Mouse (Mus musculus) thymus, adult 2 months (tissue): ENCODE measurements around the gene Npc2.

Experiments used
- CTCF ChIP-seq: fragments of 200-500 bp; IDR thresholded peaks from 2 replicates; pipeline ENCODE4 v1.5.1; 2012; ENCODE audit warnings: mild to moderate bottlenecking, control low read depth, low read length, moderate library complexity, borderline replicate concordance; ENCODE audit not compliant: control insufficient read depth, poor library complexity, insufficient read depth; ENCODE audit errors: extremely low read depth
- POLR2A ChIP-seq: fragments of 200-500 bp; IDR thresholded peaks from 2 replicates; pipeline ENCODE4 v1.6.1; 2012; ENCODE audit warnings: mild to moderate bottlenecking, low read length, control low read depth, moderate library complexity; ENCODE audit not compliant: control insufficient read depth, poor library complexity, insufficient read depth; ENCODE audit errors: extremely low read depth

GRCm38 (mm10) chr12:84750661-84751060, 22.3 kb downstream of the Npc2 start:
- TF ChIP-seq CTCF (no peak), POLR2A (no peak)
